Mouse (Mus musculus) liver, embryonic 13.5 days (tissue): ENCODE data around the gene Abo. TPM values are rescaled to one million over a fixed set of nuclear protein-coding genes. Genes with fewer than 3 reads are reported as not detected.

Experiments
- ATAC-seq: fragments of 200-750 bp; cut with Nextera tagmentation; 2 replicates; pipeline ENCODE4 v1.8.0; 2017; ENCODE audit warnings: low read depth, mild to moderate bottlenecking, moderate number of reproducible peaks, moderate library complexity
- DNase-seq: peaks from one replicate; pipeline ENCODE4 v3.0.0; 2022
- H3K27ac ChIP-seq: fragments of 300-500 bp; sonication (generic); 2 replicates; pipeline ENCODE4 v1.5.1; 2015; ENCODE audit warnings: moderate library complexity, mild to moderate bottlenecking, inconsistent platforms
- H3K27me3 ChIP-seq: fragments of 300-500 bp; sonication (generic); 2 replicates; pipeline ENCODE4 v1.6.1; 2015; ENCODE audit warnings: mild to moderate bottlenecking, inconsistent platforms
- H3K36me3 ChIP-seq: fragments of 300-500 bp; sonication (generic); 2 replicates; pipeline ENCODE4 v1.6.1; 2015; ENCODE audit warnings: mild to moderate bottlenecking, inconsistent platforms
- H3K4me1 ChIP-seq: fragments of 300-500 bp; sonication (generic); replicated peaks from 2 replicates; pipeline ENCODE4 v1.6.1; 2015; ENCODE audit warnings: inconsistent platforms
- H3K4me2 ChIP-seq: fragments of 300-500 bp; sonication (generic); 2 replicates; pipeline ENCODE4 v1.6.1; 2015; ENCODE audit warnings: inconsistent platforms, mild to moderate bottlenecking, moderate library complexity
- H3K4me3 ChIP-seq: fragments of 300-500 bp; sonication (generic); replicated peaks from 2 replicates; pipeline ENCODE4 v1.5.1; 2015; ENCODE audit warnings: mild to moderate bottlenecking, inconsistent platforms
- H3K9ac ChIP-seq: fragments of 300-500 bp; sonication (generic); 2 replicates; pipeline ENCODE4 v1.6.1; 2015; ENCODE audit warnings: mild to moderate bottlenecking, inconsistent platforms
- H3K9me3 ChIP-seq: fragments of 300-500 bp; sonication (generic); replicated peaks from 2 replicates; pipeline ENCODE4 v1.6.1; 2016; ENCODE audit warnings: inconsistent platforms
- WGBS: fragments of 180-500 bp; shearing (Covaris S2); methylation state at CpG from one replicate; pipeline ENCODE4 v1.1.7; 2015; ENCODE audit not compliant: insufficient replicate concordance; 5-methylcytosine and 5-hydroxymethylcytosine counted together
- polyA plus RNA-seq: library from polyadenylated mRNA; unstranded; fragments of >200 nt; fragmentation: Nextera tagmentation; extraction: Ambion mirVana; gene quantifications from 2 replicates; pipeline ENCODE4 v1.2.1, GENCODE M21; 2015

The Abo gene
- polyA plus RNA-seq, result not detected in 2 replicates

GRCm38 (mm10) chr2:26864879-26865278 is at the start of gene Abo:
TSS of gene Abo (minus strand) at chr2:26864979.
- WGBS, result 47% methylated on average over 3 of the region's 3 CpGs
- H3K27ac ChIP-seq, result no peak within 1 kb of the TSS
- no peak for ATAC-seq
- H3K4me1 ChIP-seq, result no peaks in the 10 kb centered on the region
- H3K4me3 ChIP-seq, result no peak within 1 kb of the TSS
- no peaks in the 10 kb centered on the region; the same call in 1 of the 2 replicates for H3K27me3 ChIP-seq
- no peak within 1 kb of the TSS for H3K4me2 ChIP-seq
- H3K9ac ChIP-seq, result no peak within 1 kb of the TSS
- DNase-seq, result no peak
- no peaks in the 10 kb centered on the region for H3K36me3 ChIP-seq
- no peaks in the 10 kb centered on the region for H3K9me3 ChIP-seq

- peak overlapping the region; percentile 89 for H3K9ac ChIP-seq
- no peaks in the 10 kb centered on the region for H3K9me3 ChIP-seq
- H3K27me3 ChIP-seq, result no peaks in the 10 kb centered on the region
- peak overlapping the region; percentile 84 for H3K4me3 ChIP-seq
- H3K36me3 ChIP-seq, result peaks cover 59% of the 10 kb centered on the region
- ATAC-seq (no peak), DNase-seq (no peak)
- H3K27ac ChIP-seq, result peak overlapping the region; percentile 90
- H3K4me2 ChIP-seq, result peak overlapping the region; percentile 97
- 54% methylated on average over 8 of the region's 8 CpGs for WGBS
- H3K4me1 ChIP-seq, result peaks cover 79% of the 10 kb centered on the region
These were observed 49.6 kb upstream of the Abo start for GRCm38 (mm10) chr2:26914148-26914941.

GRCm38 (mm10) chr2:26913416-26914147 is 48.8 kb upstream of the Abo start:
- Histone ChIP-seq H3K4me3 (peak overlapping the region; percentile 77), H3K9me3 (no peaks in the 10 kb centered on the region), H3K4me1 (peaks cover 82% of the 10 kb centered on the region), H3K27me3 (no peaks in the 10 kb centered on the region), H3K9ac (peak overlapping the region; percentile 98), H3K27ac (peak overlapping the region; percentile 90), H3K36me3 (peaks cover 54% of the 10 kb centered on the region), H3K4me2 (peak overlapping the region; percentile 97)
- ATAC-seq (no peak), DNase-seq (no peak)
- 37% methylated on average over 17 of the region's 17 CpGs for WGBS

GRCm38 (mm10) chr2:26912253-26912770 is 47.5 kb upstream of the Abo start:
- no peaks in the 10 kb centered on the region for H3K9me3 ChIP-seq
- H3K9ac ChIP-seq, result peak overlapping the region; percentile 98
- peaks cover 82% of the 10 kb centered on the region for H3K4me1 ChIP-seq
- H3K27me3 ChIP-seq, result no peaks in the 10 kb centered on the region
- peaks cover 54% of the 10 kb centered on the region for H3K36me3 ChIP-seq
- peak overlapping the region; percentile 90 for H3K27ac ChIP-seq
- 43% methylated on average over 5 of the region's 5 CpGs for WGBS
- peak overlapping the region; percentile 77 for H3K4me3 ChIP-seq
- no peak for ATAC-seq
- DNase-seq, result no peak
- H3K4me2 ChIP-seq, result peak overlapping the region; percentile 97

- Histone ChIP-seq H3K4me2 (peak overlapping the region; percentile 97), H3K27ac (peak overlapping the region; percentile 90), H3K9me3 (no peaks in the 10 kb centered on the region), H3K27me3 (no peaks in the 10 kb centered on the region), H3K4me1 (peaks cover 75% of the 10 kb centered on the region), H3K4me3 (peak overlapping the region; percentile 77), H3K36me3 (peaks cover 64% of the 10 kb centered on the region), H3K9ac (peak overlapping the region; percentile 98)
- peak; percentile 54 for DNase-seq
- WGBS, result under 1% methylated on average over 37 of the region's 37 CpGs
- peak; percentile 19 for ATAC-seq
These were observed 46.4 kb upstream of the Abo start for GRCm38 (mm10) chr2:26910994-26911765.

- under 1% methylated on average over 74 of the region's 74 CpGs for WGBS
These were observed 45.6 kb upstream of the Abo start, which contains the start of the genes Med22 and Rpl7a for GRCm38 (mm10) chr2:26910124-26910993. TSS of gene Med22 (minus strand) at chr2:26910677. TSS of gene Rpl7a (plus strand) at chr2:26910764.

GRCm38 (mm10) chr2:26909387-26909784 is 44.6 kb upstream of the Abo start:
- Histone ChIP-seq H3K9ac (peak overlapping the region; percentile 90), H3K27me3 (no peaks in the 10 kb centered on the region), H3K36me3 (peaks cover 76% of the 10 kb centered on the region), H3K4me3 (peak overlapping the region; percentile 77), H3K4me1 (peaks cover 61% of the 10 kb centered on the region), H3K9me3 (no peaks in the 10 kb centered on the region), H3K27ac (peak overlapping the region; percentile 94), H3K4me2 (peak overlapping the region; percentile 97)
- ATAC-seq, result no peak
- DNase-seq, result no peak

More at GRCm38 (mm10) chr2:26910124-26910993, 45.6 kb upstream of the Abo start, which contains the start of the genes Med22 and Rpl7a:
- ATAC-seq (peak; percentile 89), DNase-seq (peak; percentile 99)
- Histone ChIP-seq H3K27me3 (no peaks in the 10 kb centered on the region), H3K27ac (peak within 1 kb of the TSS; percentile 94), H3K36me3 (peaks cover 72% of the 10 kb centered on the region), H3K4me3 (peak within 1 kb of the TSS; percentile 77), H3K9ac (peak within 1 kb of the TSS; percentile 98), H3K4me1 (peaks cover 69% of the 10 kb centered on the region), H3K9me3 (no peaks in the 10 kb centered on the region), H3K4me2 (peak within 1 kb of the TSS; percentile 97)

- no peak for DNase-seq
- H3K4me2 ChIP-seq, result peak overlapping the region; percentile 97
- no peaks in the 10 kb centered on the region for H3K9me3 ChIP-seq
- 56% methylated on average over 18 of the region's 18 CpGs for WGBS
- ATAC-seq, result no peak
- peaks cover 61% of the 10 kb centered on the region for H3K4me1 ChIP-seq
- no peaks in the 10 kb centered on the region for H3K27me3 ChIP-seq
- H3K27ac ChIP-seq, result peak overlapping the region; percentile 16; the same call in 1 of the 2 replicates
- H3K9ac ChIP-seq, result peak overlapping the region; percentile 90
- peaks cover 76% of the 10 kb centered on the region for H3K36me3 ChIP-seq
- H3K4me3 ChIP-seq, result peak overlapping the region; percentile 77
These were observed 44.1 kb upstream of the Abo start for GRCm38 (mm10) chr2:26908710-26909386.

- Histone ChIP-seq H3K27ac (no peak overlapping the region), H3K27me3 (no peaks in the 10 kb centered on the region), H3K4me2 (no peak overlapping the region), H3K9ac (no peak overlapping the region), H3K4me1 (peaks cover 55% of the 10 kb centered on the region), H3K9me3 (no peaks in the 10 kb centered on the region), H3K4me3 (no peak overlapping the region), H3K36me3 (peaks cover 61% of the 10 kb centered on the region)
- DNase-seq, result peak; percentile 37
- no peak for ATAC-seq
- 45% methylated on average over 4 of the region's 4 CpGs for WGBS
These were observed 42.3 kb upstream of the Abo start for GRCm38 (mm10) chr2:26907109-26907508.
